7 mouse cellular contexts compared by ENCODE assay signal in genomic region chrX:162158142-162158541, GRCm38 (mm10). TPM values are rescaled to one million over a fixed set of nuclear protein-coding genes. Genes with fewer than 3 reads are reported as not detected.
DNase-seq lines count a peak whose midpoint lies in the region; ATAC-seq lines count a peak whose summit lies in the region.

No protein-coding gene starts in this region.

- peak overlapping the region; percentile 92 for H3K4me2 ChIP-seq in heart, embryonic 12.5 days
- peak overlapping the region; percentile 68 for H3K4me2 ChIP-seq in kidney, embryonic 16.5 days (replicated peaks; ENCODE audit: low read depth, low read length)
- H3K4me2 ChIP-seq in neural tube, embryonic 15.5 days, result peak overlapping the region; percentile 65

- WGBS in heart, embryonic 12.5 days, result 44% methylated on average over 5 of the region's 5 CpGs
- WGBS in kidney, embryonic 16.5 days, result 67% methylated on average over 5 of the region's 5 CpGs
- 54% methylated on average over 5 of the region's 5 CpGs for WGBS in neural tube, embryonic 15.5 days

- H3K9me3 ChIP-seq in heart, embryonic 12.5 days (replicated peaks), result no peaks in the 10 kb centered on the region; the same call in 1 of the 2 replicates
- H3K9me3 ChIP-seq in kidney, embryonic 16.5 days (ENCODE audit: low read length), result no peaks in the 10 kb centered on the region
- no peaks in the 10 kb centered on the region for H3K9me3 ChIP-seq in neural tube, embryonic 15.5 days (replicated peaks)

- peaks cover 31% of the 10 kb centered on the region for H3K27me3 ChIP-seq in heart, embryonic 12.5 days (replicated peaks)
- peaks cover 23% of the 10 kb centered on the region; the same call in 1 of the 2 replicates for H3K27me3 ChIP-seq in kidney, embryonic 16.5 days (ENCODE audit: insufficient read depth, low read length)
- H3K27me3 ChIP-seq in neural tube, embryonic 15.5 days (replicated peaks), result peaks cover 28% of the 10 kb centered on the region; the same call in 1 of the 2 replicates

- H3K4me3 ChIP-seq in heart, embryonic 12.5 days, result peak overlapping the region; percentile 66
- peak overlapping the region; percentile 61 for H3K4me3 ChIP-seq in kidney, embryonic 16.5 days (ENCODE audit: low read length)
- peak overlapping the region; percentile 49 for H3K4me3 ChIP-seq in neural tube, embryonic 15.5 days (replicated peaks)

- no peak for ATAC-seq in heart, embryonic 12.5 days (ENCODE audit: insufficient number of reproducible peaks, low FRiP score)
- no peak for ATAC-seq in kidney, embryonic 16.5 days (ENCODE audit: low FRiP score, low TSS enrichment)
- no peak for ATAC-seq in neural tube, embryonic 15.5 days (ENCODE audit: low FRiP score)

- H3K4me1 ChIP-seq in heart, embryonic 12.5 days (replicated peaks), result 0 out of 2 replicates have a peak, but pooled peaks cover 2% of the 10 kb centered on the region
- H3K4me1 ChIP-seq in kidney, embryonic 16.5 days (ENCODE audit: insufficient read depth, low read length), result 0 out of 2 replicates have a peak, but pooled peaks cover 7% of the 10 kb centered on the region
- peaks cover 13% of the 10 kb centered on the region for H3K4me1 ChIP-seq in neural tube, embryonic 15.5 days

- no peak overlapping the region for H3K27ac ChIP-seq in heart, embryonic 12.5 days (ENCODE audit: poor library complexity, severe bottlenecking)
- H3K27ac ChIP-seq in kidney, embryonic 16.5 days (ENCODE audit: low read length), result no peak overlapping the region
- H3K27ac ChIP-seq in neural tube, embryonic 15.5 days (replicated peaks), result peak overlapping the region; percentile 77; the same call in 1 of the 2 replicates

- DNase-seq in retina, postnatal 1 day, result peak; percentile 37
- no peak for DNase-seq in retina, embryonic 14.5 days (ENCODE audit: low spot score)
- DNase-seq in urinary bladder, postnatal 14 days (ENCODE audit: low spot score), result no peak
- no peak for DNase-seq in thymus, postnatal 0 days (ENCODE audit: low spot score)

- H3K36me3 ChIP-seq in heart, embryonic 12.5 days, result no peaks in the 10 kb centered on the region
- no peaks in the 10 kb centered on the region for H3K36me3 ChIP-seq in kidney, embryonic 16.5 days (ENCODE audit: insufficient read depth, low read length)
- H3K36me3 ChIP-seq in neural tube, embryonic 15.5 days, result no peaks in the 10 kb centered on the region

- H3K9ac ChIP-seq in heart, embryonic 12.5 days, result no peak overlapping the region; the same call in 1 of the 2 replicates
- peak overlapping the region; percentile 72 for H3K9ac ChIP-seq in kidney, embryonic 16.5 days (replicated peaks; ENCODE audit: low read length)
- H3K9ac ChIP-seq in neural tube, embryonic 15.5 days (replicated peaks), result peak overlapping the region; percentile 67

RNA-seq across cellular contexts. Expression of gene Nhs, which starts 1.4 kb away (rescaled TPM):
- 0.95 and 1.2 TPM in 2 replicates for polyA plus RNA-seq in heart, embryonic 12.5 days (2016; fragmentation: Nextera tagmentation; extraction: Ambion mirVana)
- 2.2 and 2.7 TPM in 2 replicates for polyA plus RNA-seq in kidney, embryonic 16.5 days (2015; fragmentation: Nextera tagmentation; extraction: Ambion mirVana)
- 4.5 and 4.6 TPM in 2 replicates for polyA plus RNA-seq in neural tube, embryonic 15.5 days (2015; fragmentation: Nextera tagmentation; extraction: Ambion mirVana)
- polyA plus RNA-seq in thymus, postnatal 0 days (2015; fragmentation: Nextera tagmentation; extraction: Ambion mirVana), result 0.18 and 0.34 TPM in 2 replicates
